Mouse (Mus musculus): ENCODE results near the gene Cdca4. TPM values are rescaled to one million over a fixed set of nuclear protein-coding genes. Genes with fewer than 3 reads are reported as not detected.
"Not testable (repeated sequence)": the region's sequence is repeated elsewhere in the genome, so short reads cannot be mapped to it uniquely, and the experiment has no call there.

Cdca4 gene
- total RNA-seq, 2 experiments from 2014 or later, result 13.7 to 16.6 TPM

- no peak for DNase-seq
- intact Hi-C loops (cut with DNase I), result no loop called here
Observed at GRCm38 (mm10) chr12:112859930-112860329, 30.7 kb upstream of the Cdca4 start.

GRCm38 (mm10) chr12:112858581-112859336 is 29.5 kb upstream of the Cdca4 start:
- intact Hi-C loops (cut with DNase I), result no loop called here

GRCm38 (mm10) chr12:112857021-112857925 is 28.1 kb upstream of the Cdca4 start:
- intact Hi-C loops (cut with DNase I), result no loop called here
- DNase-seq, result no peak

More at GRCm38 (mm10) chr12:112858581-112859336, 29.5 kb upstream of the Cdca4 start:
- no peak for DNase-seq

- intact Hi-C loops (cut with DNase I), result no loop called here
Observed at GRCm38 (mm10) chr12:112856338-112856737, 27.1 kb upstream of the Cdca4 start.

GRCm38 (mm10) chr12:112854610-112855333 is 25.5 kb upstream of the Cdca4 start:
- no peak for DNase-seq
- intact Hi-C loops (cut with DNase I), result no loop called here

More at GRCm38 (mm10) chr12:112856338-112856737, 27.1 kb upstream of the Cdca4 start:
- DNase-seq, result no peak

- no peak for DNase-seq
- intact Hi-C loops (cut with DNase I), result no loop called here
Observed at GRCm38 (mm10) chr12:112853050-112853729, 24.0 kb upstream of the Cdca4 start.

GRCm38 (mm10) chr12:112851116-112851515 is 21.9 kb upstream of the Cdca4 start:
- DNase-seq, result no peak
- intact Hi-C loops (cut with DNase I), result no loop called here

GRCm38 (mm10) chr12:112850344-112850743 is 21.1 kb upstream of the Cdca4 start:
- DNase-seq, result no peak
- intact Hi-C loops (cut with DNase I), result no loop called here

- intact Hi-C loops (cut with DNase I), result no loop called here
- DNase-seq, result peak in 1 of 2 experiments; percentile 25
Observed at GRCm38 (mm10) chr12:112849235-112850022, 20.2 kb upstream of the Cdca4 start.

GRCm38 (mm10) chr12:112847880-112848279 is 18.7 kb upstream of the Cdca4 start:
- DNase-seq, result no peak
- intact Hi-C loops (cut with DNase I), result no loop called here

- DNase-seq, result peak; percentile 90 to 94
- intact Hi-C loops (cut with DNase I), result loop anchor here (1.0 kb wide), 3 partner anchors 28 to 98 kb away; no protein-coding TSS in a partner anchor
Observed at GRCm38 (mm10) chr12:112843803-112844202, 14.6 kb upstream of the Cdca4 start.

GRCm38 (mm10) chr12:112842128-112842527 is 12.9 kb upstream of the Cdca4 start:
- intact Hi-C loops (cut with DNase I); DNase-seq: not testable (repeated sequence)

GRCm38 (mm10) chr12:112841338-112841892 is 12.2 kb upstream of the Cdca4 start:
- intact Hi-C loops (cut with DNase I), result not testable (repeated sequence)

GRCm38 (mm10) chr12:112840209-112841086 is 11.2 kb upstream of the Cdca4 start:
- intact Hi-C loops (cut with DNase I), result no loop called here
- no peak for DNase-seq

More at GRCm38 (mm10) chr12:112841338-112841892, 12.2 kb upstream of the Cdca4 start:
- DNase-seq, result not testable (repeated sequence)

GRCm38 (mm10) chr12:112835046-112835445 is 5.8 kb upstream of the Cdca4 start:
- DNase-seq, result no peak
- intact Hi-C loops (cut with DNase I), result no loop called here

- intact Hi-C loops (cut with DNase I), result no loop called here
- no peak for DNase-seq
Observed at GRCm38 (mm10) chr12:112833527-112833926, 4.3 kb upstream of the Cdca4 start.

- intact Hi-C loops (cut with DNase I), result no loop called here
- no peak for DNase-seq
Observed at GRCm38 (mm10) chr12:112832411-112832810, 3.2 kb upstream of the Cdca4 start.

- intact Hi-C loops (cut with DNase I), result no loop called here
- no peak for DNase-seq
Observed at GRCm38 (mm10) chr12:112830570-112830969, 1.3 kb upstream of the Cdca4 start.

All from heart, postnatal 10 days (tissue).